Mouse (Mus musculus) cerebellum, adult 11 months (tissue): Measurements from ENCODE around the gene Sh3yl1.

Source experiments
- DNase-seq: peaks from one replicate; pipeline ENCODE4 v3.0.0; 2022

The Sh3yl1 gene

GRCm38 (mm10) chr12:30970700-30971099, 59.2 kb downstream of the Sh3yl1 start:
- DNase-seq: no peak

GRCm38 (mm10) chr12:31003795-31004194, 92.3 kb downstream of the Sh3yl1 start:
- no peak for DNase-seq

GRCm38 (mm10) chr12:31005010-31005409, 93.5 kb downstream of the Sh3yl1 start:
- DNase-seq: peak; percentile 28

GRCm38 (mm10) chr12:31008171-31008570, 96.7 kb downstream of the Sh3yl1 start:
- DNase-seq: no peak
